Mouse (Mus musculus) small intestine, adult 2 months (tissue): ENCODE measurements at regions not wholly inside any gene's neighbourhood (a gene's known extent, or its start where the extent isn't known, plus 50 kb on each side); places are given as distances from the start of the nearest gene placed in this dataset.

ENCODE experiments used
- CTCF ChIP-seq: fragments of 200-500 bp; IDR thresholded peaks from 2 replicates; pipeline ENCODE4 v1.5.1; 2012; ENCODE audit warnings: low read depth, mild to moderate bottlenecking, control low read depth, inconsistent platforms, low read length, moderate library complexity, mixed read lengths; ENCODE audit not compliant: insufficient replicate concordance, insufficient read length; ENCODE audit errors: extremely low read depth
- POLR2A ChIP-seq: fragments of 200-500 bp; IDR thresholded peaks from 2 replicates; pipeline ENCODE4 v1.6.1; 2012; ENCODE audit warnings: low read depth, mild to moderate bottlenecking, control low read depth, inconsistent platforms, low read length, moderate library complexity

DNA sequence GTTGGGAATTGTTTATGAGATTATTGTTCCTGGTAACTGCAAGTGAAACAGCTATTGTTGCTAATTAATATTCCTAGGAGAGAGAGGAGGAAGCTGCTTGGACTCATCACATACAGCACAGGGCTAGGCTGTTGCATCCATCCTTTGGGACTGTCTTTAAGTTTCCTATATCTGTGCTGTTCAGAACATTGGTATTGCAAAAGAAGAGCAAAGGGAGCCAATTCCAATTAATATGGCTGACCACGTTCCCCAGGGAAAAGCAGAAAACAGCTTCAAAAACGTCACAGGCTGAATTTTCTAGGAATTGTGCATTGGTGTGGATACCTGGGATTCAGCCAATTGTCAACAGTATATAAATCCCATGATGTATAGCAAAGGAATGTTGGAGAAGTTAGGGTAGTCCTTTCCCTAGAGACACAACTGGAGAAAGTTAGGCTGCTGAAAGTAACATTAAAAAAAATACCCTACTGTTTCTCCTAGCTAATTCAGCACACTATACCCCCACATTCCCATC, 251.3 kb upstream of the Xrcc4 start:
- TF ChIP-seq CTCF (no peak), POLR2A (no peak)
